Mouse (Mus musculus): ENCODE data around the gene Tiam1.

Gene Tiam1

GRCm38 (mm10) chr16:90150126-90150525, 6.6 kb upstream of the Tiam1 start:
- in situ Hi-C loops (cut with MboI; ENCODE audit: low pct_unique_long_range_greater_than_20kb in 1 of 2, low sequenced_read_pairs in 2 of 2, unreplicated experiment in 1 of 2): no loop called here

GRCm38 (mm10) chr16:90149335-90149734, 5.8 kb upstream of the Tiam1 start:
- in situ Hi-C loops (cut with MboI; ENCODE audit: low pct_unique_long_range_greater_than_20kb in 1 of 2, low sequenced_read_pairs in 2 of 2, unreplicated experiment in 1 of 2): no loop called here

GRCm38 (mm10) chr16:90145244-90145643, 1.7 kb upstream of the Tiam1 start:
- in situ Hi-C loops (cut with MboI; ENCODE audit: low pct_unique_long_range_greater_than_20kb in 1 of 2, low sequenced_read_pairs in 2 of 2, unreplicated experiment in 1 of 2): no loop called here

- in situ Hi-C loops (cut with MboI; ENCODE audit: low pct_unique_long_range_greater_than_20kb in 1 of 2, low sequenced_read_pairs in 2 of 2, unreplicated experiment in 1 of 2): no loop called here
Measured at GRCm38 (mm10) chr16:90144541-90144940, 972 bp upstream of the Tiam1 start.

- in situ Hi-C loops (cut with MboI; ENCODE audit: low pct_unique_long_range_greater_than_20kb in 1 of 2, low sequenced_read_pairs in 2 of 2, unreplicated experiment in 1 of 2): no loop called here
Measured at GRCm38 (mm10) chr16:90143416-90143759, 181 bp downstream of the Tiam1 start.

- in situ Hi-C loops (cut with MboI; ENCODE audit: low pct_unique_long_range_greater_than_20kb in 1 of 2, low sequenced_read_pairs in 2 of 2, unreplicated experiment in 1 of 2): no loop called here
Measured at GRCm38 (mm10) chr16:90142574-90143415, 774 bp downstream of the Tiam1 start.

- in situ Hi-C loops (cut with MboI; ENCODE audit: low pct_unique_long_range_greater_than_20kb in 1 of 2, low sequenced_read_pairs in 2 of 2, unreplicated experiment in 1 of 2): no loop called here
Measured at GRCm38 (mm10) chr16:90142247-90142573, 1.4 kb downstream of the Tiam1 start.

- in situ Hi-C loops (cut with MboI; ENCODE audit: low pct_unique_long_range_greater_than_20kb in 1 of 2, low sequenced_read_pairs in 2 of 2, unreplicated experiment in 1 of 2): no loop called here
Measured at GRCm38 (mm10) chr16:90141556-90141955, 2.0 kb downstream of the Tiam1 start.

GRCm38 (mm10) chr16:90140571-90140970, 3.0 kb downstream of the Tiam1 start:
- in situ Hi-C loops (cut with MboI; ENCODE audit: low pct_unique_long_range_greater_than_20kb in 1 of 2, low sequenced_read_pairs in 2 of 2, unreplicated experiment in 1 of 2): no loop called here

- in situ Hi-C loops (cut with MboI; ENCODE audit: low pct_unique_long_range_greater_than_20kb in 1 of 2, low sequenced_read_pairs in 2 of 2, unreplicated experiment in 1 of 2): no loop called here
Measured at GRCm38 (mm10) chr16:90139696-90140095, 3.9 kb downstream of the Tiam1 start.

GRCm38 (mm10) chr16:90138151-90138550, 5.4 kb downstream of the Tiam1 start:
- in situ Hi-C loops (cut with MboI; ENCODE audit: low pct_unique_long_range_greater_than_20kb in 1 of 2, low sequenced_read_pairs in 2 of 2, unreplicated experiment in 1 of 2): no loop called here

- in situ Hi-C loops (cut with MboI; ENCODE audit: low pct_unique_long_range_greater_than_20kb in 1 of 2, low sequenced_read_pairs in 2 of 2, unreplicated experiment in 1 of 2): no loop called here
Measured at GRCm38 (mm10) chr16:90137175-90137574, 6.4 kb downstream of the Tiam1 start.

- in situ Hi-C loops (cut with MboI; ENCODE audit: low pct_unique_long_range_greater_than_20kb in 1 of 2, low sequenced_read_pairs in 2 of 2, unreplicated experiment in 1 of 2): no loop called here
Measured at GRCm38 (mm10) chr16:90135580-90135979, 8.0 kb downstream of the Tiam1 start.

- in situ Hi-C loops (cut with MboI; ENCODE audit: low pct_unique_long_range_greater_than_20kb in 1 of 2, low sequenced_read_pairs in 2 of 2, unreplicated experiment in 1 of 2): no loop called here
Measured at GRCm38 (mm10) chr16:90134351-90134750, 9.2 kb downstream of the Tiam1 start.

GRCm38 (mm10) chr16:90132816-90133215, 10.8 kb downstream of the Tiam1 start:
- in situ Hi-C loops (cut with MboI; ENCODE audit: low pct_unique_long_range_greater_than_20kb in 1 of 2, low sequenced_read_pairs in 2 of 2, unreplicated experiment in 1 of 2): no loop called here

- in situ Hi-C loops (cut with MboI; ENCODE audit: low pct_unique_long_range_greater_than_20kb in 1 of 2, low sequenced_read_pairs in 2 of 2, unreplicated experiment in 1 of 2): no loop called here
Measured at GRCm38 (mm10) chr16:90132331-90132730, 11.2 kb downstream of the Tiam1 start.

- in situ Hi-C loops (cut with MboI; ENCODE audit: low pct_unique_long_range_greater_than_20kb in 1 of 2, low sequenced_read_pairs in 2 of 2, unreplicated experiment in 1 of 2): no loop called here
Measured at GRCm38 (mm10) chr16:90128817-90129587, 14.6 kb downstream of the Tiam1 start.

GRCm38 (mm10) chr16:90128361-90128760, 15.2 kb downstream of the Tiam1 start:
- in situ Hi-C loops (cut with MboI; ENCODE audit: low pct_unique_long_range_greater_than_20kb in 1 of 2, low sequenced_read_pairs in 2 of 2, unreplicated experiment in 1 of 2): no loop called here

- in situ Hi-C loops (cut with MboI; ENCODE audit: low pct_unique_long_range_greater_than_20kb in 1 of 2, low sequenced_read_pairs in 2 of 2, unreplicated experiment in 1 of 2): no loop called here
Measured at GRCm38 (mm10) chr16:90125318-90126314, 18.0 kb downstream of the Tiam1 start.

Measured in mouse embryonic stem cell (cell line).